Mouse (Mus musculus): ENCODE results near the gene Cct6b. TPM values are rescaled to one million over a fixed set of nuclear protein-coding genes. Genes with fewer than 3 reads are reported as not detected.

Gene Cct6b
- polyA plus RNA-seq, 1 experiment = 0.16 TPM

DNA sequence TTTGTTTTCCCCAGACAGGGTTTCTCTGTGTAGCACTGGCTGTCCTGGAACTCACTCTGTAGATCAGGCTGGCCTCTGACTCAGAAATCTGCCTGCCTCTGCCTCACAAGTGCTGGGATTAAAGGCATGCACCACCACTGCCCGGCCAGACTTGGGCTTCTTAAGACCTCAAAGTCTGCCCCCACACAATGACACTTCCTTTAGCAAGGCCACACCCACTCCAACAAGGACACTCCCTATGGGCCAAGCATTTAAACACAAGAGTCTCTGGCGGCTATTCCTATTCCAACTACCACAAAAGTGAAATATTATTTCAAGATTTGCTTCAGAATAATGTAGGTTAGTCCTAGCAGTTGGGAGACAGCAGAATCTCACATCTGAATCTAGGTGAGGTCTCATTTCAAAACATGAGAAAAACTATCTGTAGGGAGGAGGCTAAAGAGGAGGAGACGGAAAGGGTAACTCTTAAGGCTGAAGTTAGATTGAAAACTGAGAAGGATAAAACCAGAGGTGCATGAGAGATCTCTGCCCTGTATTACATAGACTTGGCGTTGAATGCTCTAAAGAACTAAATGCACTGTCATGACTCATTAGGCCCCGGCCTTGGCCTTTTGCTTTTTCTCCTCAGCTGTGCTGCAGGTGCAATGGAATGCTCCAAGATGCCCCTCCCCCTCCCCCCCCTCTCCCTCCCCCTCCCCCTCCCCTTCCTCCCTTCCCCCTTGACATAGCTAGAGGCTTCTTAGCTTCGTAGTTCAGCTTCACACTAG lies 11.6 kb downstream of the Cct6b start:
- no peaks in the 10 kb centered on the region for H3K36me3 ChIP-seq (ENCODE audit: control insufficient read depth, insufficient read depth, low read length)
- H3K4me1 ChIP-seq (replicated peaks; ENCODE audit: control insufficient read depth, insufficient read depth, low read length) = no peaks in the 10 kb centered on the region
- WGBS = 67% methylated on average over 6 of the region's 6 CpGs
- H3K27ac ChIP-seq (ENCODE audit: control insufficient read depth, insufficient read depth, low read length) = no peak overlapping the region
- no peaks in the 10 kb centered on the region for H3K27me3 ChIP-seq (ENCODE audit: control insufficient read depth, insufficient read depth, low read length)
- no peak for DNase-seq
- TF ChIP-seq CTCF (IDR thresholded peaks at IDR 0.05; ENCODE audit: borderline replicate concordance, control insufficient read depth, extremely low read depth, insufficient read depth, low read length, poor library complexity) (no peak), POLR2A (IDR thresholded peaks at IDR 0.05; ENCODE audit: control insufficient read depth, extremely low read depth, insufficient read depth, low read length, poor library complexity) (no peak)
- H3K4me3 ChIP-seq (ENCODE audit: control insufficient read depth, insufficient read depth, low read length) = no peak overlapping the region

DNA sequence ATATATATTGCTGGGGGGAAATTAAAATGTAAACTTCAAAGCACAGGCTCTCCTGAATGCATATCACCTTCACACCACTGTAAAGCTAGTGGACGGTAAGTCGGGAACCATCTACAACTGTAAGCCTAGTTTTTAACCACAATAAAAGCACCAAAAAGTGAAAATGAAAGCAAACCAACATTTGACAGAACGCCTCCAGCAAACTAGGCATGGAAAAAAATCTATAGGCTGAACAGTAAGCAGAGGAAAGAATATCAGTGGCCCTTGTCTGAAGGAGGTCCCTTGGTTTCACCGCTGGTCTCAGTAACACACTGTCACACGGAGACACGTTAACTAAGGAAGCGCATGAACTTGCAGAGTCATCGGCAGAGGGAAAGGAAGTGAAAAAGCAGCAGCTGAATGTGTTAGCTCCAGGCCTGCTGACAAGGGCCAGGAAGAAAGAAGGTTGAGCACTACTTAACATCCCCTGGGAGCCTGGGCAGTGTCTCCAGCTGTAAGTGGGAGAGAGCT lies 17.2 kb downstream of the Cct6b start:
- 2% methylated on average over 8 of the region's 8 CpGs for WGBS
- H3K27me3 ChIP-seq (ENCODE audit: control insufficient read depth, insufficient read depth, low read length) = no peaks in the 10 kb centered on the region
- H3K4me1 ChIP-seq (replicated peaks; ENCODE audit: control insufficient read depth, insufficient read depth, low read length) = peaks cover 2% of the 10 kb centered on the region
- DNase-seq = peak; percentile 38
- H3K4me3 ChIP-seq (ENCODE audit: control insufficient read depth, insufficient read depth, low read length) = peak overlapping the region; percentile 25
- H3K36me3 ChIP-seq (ENCODE audit: control insufficient read depth, insufficient read depth, low read length) = no peaks in the 10 kb centered on the region
- TF ChIP-seq POLR2A (IDR thresholded peaks at IDR 0.05; ENCODE audit: control insufficient read depth, extremely low read depth, insufficient read depth, low read length, poor library complexity) (no peak), CTCF (IDR thresholded peaks at IDR 0.05; ENCODE audit: borderline replicate concordance, control insufficient read depth, extremely low read depth, insufficient read depth, low read length, poor library complexity) (no peak)
- peak overlapping the region; percentile 78; the same call in 1 of the 2 replicates for H3K27ac ChIP-seq (ENCODE audit: control insufficient read depth, insufficient read depth, low read length)

- peak; percentile 71 for DNase-seq
- Histone ChIP-seq H3K4me1 (replicated peaks; ENCODE audit: control insufficient read depth, insufficient read depth, low read length) (peaks cover 2% of the 10 kb centered on the region), H3K27ac (ENCODE audit: control insufficient read depth, insufficient read depth, low read length) (no peak overlapping the region), H3K4me3 (ENCODE audit: control insufficient read depth, insufficient read depth, low read length) (no peak overlapping the region), H3K36me3 (ENCODE audit: control insufficient read depth, insufficient read depth, low read length) (no peaks in the 10 kb centered on the region), H3K27me3 (ENCODE audit: control insufficient read depth, insufficient read depth, low read length) (no peaks in the 10 kb centered on the region)
- 40% methylated on average over 6 of the region's 6 CpGs for WGBS
- TF ChIP-seq CTCF (IDR thresholded peaks at IDR 0.05; ENCODE audit: borderline replicate concordance, control insufficient read depth, extremely low read depth, insufficient read depth, low read length, poor library complexity) = no peak
- TF ChIP-seq POLR2A (IDR thresholded peaks at IDR 0.05; ENCODE audit: control insufficient read depth, extremely low read depth, insufficient read depth, low read length, poor library complexity) = no peak
These were observed 18.0 kb downstream of the Cct6b start for GRCm38 (mm10) chr11:82746138-82746537.

- H3K27ac ChIP-seq (ENCODE audit: control insufficient read depth, insufficient read depth, low read length) = no peak overlapping the region
- H3K4me3 ChIP-seq (ENCODE audit: control insufficient read depth, insufficient read depth, low read length) = no peak overlapping the region
- DNase-seq = no peak
- no peaks in the 10 kb centered on the region for H3K27me3 ChIP-seq (ENCODE audit: control insufficient read depth, insufficient read depth, low read length)
- TF ChIP-seq POLR2A (IDR thresholded peaks at IDR 0.05; ENCODE audit: control insufficient read depth, extremely low read depth, insufficient read depth, low read length, poor library complexity) (no peak), CTCF (IDR thresholded peaks at IDR 0.05; ENCODE audit: borderline replicate concordance, control insufficient read depth, extremely low read depth, insufficient read depth, low read length, poor library complexity) (no peak)
- H3K4me1 ChIP-seq (replicated peaks; ENCODE audit: control insufficient read depth, insufficient read depth, low read length) = no peaks in the 10 kb centered on the region
- H3K36me3 ChIP-seq (ENCODE audit: control insufficient read depth, insufficient read depth, low read length) = no peaks in the 10 kb centered on the region
These were observed 25.1 kb downstream of the Cct6b start for GRCm38 (mm10) chr11:82739006-82739405.

- Histone ChIP-seq H3K27ac (ENCODE audit: control insufficient read depth, insufficient read depth, low read length) (no peak overlapping the region), H3K36me3 (ENCODE audit: control insufficient read depth, insufficient read depth, low read length) (no peaks in the 10 kb centered on the region), H3K4me3 (ENCODE audit: control insufficient read depth, insufficient read depth, low read length) (no peak overlapping the region), H3K4me1 (replicated peaks; ENCODE audit: control insufficient read depth, insufficient read depth, low read length) (no peaks in the 10 kb centered on the region), H3K27me3 (ENCODE audit: control insufficient read depth, insufficient read depth, low read length) (no peaks in the 10 kb centered on the region)
- TF ChIP-seq CTCF (IDR thresholded peaks at IDR 0.05; ENCODE audit: borderline replicate concordance, control insufficient read depth, extremely low read depth, insufficient read depth, low read length, poor library complexity) = no peak
- DNase-seq = no peak
These were observed 29.9 kb downstream of the Cct6b start for GRCm38 (mm10) chr11:82734227-82734626.

DNA sequence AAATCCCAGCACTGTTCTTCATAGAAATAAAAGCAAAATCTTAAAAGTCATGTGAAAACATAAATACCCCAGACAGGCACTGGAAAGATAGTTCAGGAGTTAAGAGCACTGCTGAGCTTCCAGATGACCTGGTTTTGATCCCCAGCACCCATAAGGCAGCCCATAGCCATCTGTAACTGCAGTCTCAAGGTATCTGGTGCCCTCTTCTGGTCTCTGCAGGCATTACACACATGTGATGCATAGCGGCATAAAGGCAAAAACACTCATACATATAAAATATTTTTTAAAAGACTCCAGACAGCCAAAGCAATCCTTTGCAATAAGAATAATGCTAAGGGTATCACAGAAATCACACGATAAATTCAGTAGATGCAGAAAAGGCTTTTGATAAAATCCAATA lies 37.3 kb downstream of the Cct6b start:
- no peak for DNase-seq
- Histone ChIP-seq H3K27ac (ENCODE audit: control insufficient read depth, insufficient read depth, low read length) (no peak overlapping the region), H3K4me3 (ENCODE audit: control insufficient read depth, insufficient read depth, low read length) (no peak overlapping the region), H3K4me1 (replicated peaks; ENCODE audit: control insufficient read depth, insufficient read depth, low read length) (no peaks in the 10 kb centered on the region), H3K27me3 (ENCODE audit: control insufficient read depth, insufficient read depth, low read length) (no peaks in the 10 kb centered on the region), H3K36me3 (ENCODE audit: control insufficient read depth, insufficient read depth, low read length) (no peaks in the 10 kb centered on the region)
- no peak for TF ChIP-seq POLR2A (IDR thresholded peaks at IDR 0.05; ENCODE audit: control insufficient read depth, extremely low read depth, insufficient read depth, low read length, poor library complexity)
- TF ChIP-seq CTCF (IDR thresholded peaks at IDR 0.05; ENCODE audit: borderline replicate concordance, control insufficient read depth, extremely low read depth, insufficient read depth, low read length, poor library complexity) = no peak
- 94% methylated on average over 2 of the region's 2 CpGs for WGBS

Measured in thymus, adult 2 months (tissue).